Mouse (Mus musculus) liver, embryonic 14.5 days (tissue): ENCODE measurements around the gene Pars2. TPM values are rescaled to one million over a fixed set of nuclear protein-coding genes. Genes with fewer than 3 reads are reported as not detected.

Experiments
- ATAC-seq: fragments of 200-750 bp; cut with Nextera tagmentation; 2 replicates; pipeline ENCODE4 v1.8.0; 2017; ENCODE audit warnings: moderate number of reproducible peaks, mild to moderate bottlenecking, moderate library complexity; ENCODE audit not compliant: insufficient read depth
- DNase-seq, 3 experiments: peaks; one replicate each; pipeline ENCODE4 v3.0.0-alpha.2; 2012 to 2013; ENCODE audit warnings: low read depth in 3 of 3, low spot score in 3 of 3
- H3K27ac ChIP-seq: fragments of 300-500 bp; sonication (generic); 2 replicates; pipeline ENCODE4 v1.5.1; 2014; ENCODE audit warnings: moderate library complexity, mild to moderate bottlenecking, control low read depth, inconsistent platforms
- H3K27me3 ChIP-seq: fragments of 300-500 bp; sonication (generic); 2 replicates; pipeline ENCODE4 v1.6.1; 2014; ENCODE audit warnings: mild to moderate bottlenecking, low read length, moderate library complexity; ENCODE audit not compliant: control insufficient read depth, insufficient read depth
- H3K36me3 ChIP-seq: fragments of 300-500 bp; sonication (generic); replicated peaks from 2 replicates; pipeline ENCODE4 v1.6.1; 2014; ENCODE audit warnings: low read depth; ENCODE audit not compliant: control insufficient read depth, insufficient read depth
- H3K4me1 ChIP-seq, 2 experiments: fragments of 200-500 bp in 1 of 2; fragments of 300-500 bp in 1 of 2; sonication (generic) in 1 of 2; replicated peaks; 2 replicates each; pipeline ENCODE4 v1.6.1; 2012 to 2014; ENCODE audit warnings: antibody characterized with exemption in 1 of 2, inconsistent platforms in 1 of 2, low read length in 1 of 2; ENCODE audit not compliant: control insufficient read depth in 2 of 2, insufficient read depth in 2 of 2
- H3K4me2 ChIP-seq: fragments of 300-500 bp; sonication (generic); 2 replicates; pipeline ENCODE4 v1.6.1; 2014; ENCODE audit warnings: low read depth, mild to moderate bottlenecking, control low read depth, moderate library complexity
- H3K4me3 ChIP-seq, 2 experiments: fragments of 200-500 bp in 1 of 2; fragments of 300-500 bp in 1 of 2; sonication (generic) in 1 of 2; 2 replicates each; pipeline ENCODE4 v1.5.1; 2012 to 2014; ENCODE audit warnings: low read depth in 2 of 2, low read length in 2 of 2, mild to moderate bottlenecking in 2 of 2, control low read depth in 1 of 2, inconsistent platforms in 1 of 2, moderate library complexity in 1 of 2; ENCODE audit not compliant: insufficient read depth in 1 of 2
- H3K9ac ChIP-seq: fragments of 300-500 bp; sonication (generic); replicated peaks from 2 replicates; pipeline ENCODE4 v1.6.1; 2014; ENCODE audit warnings: mild to moderate bottlenecking, control low read depth, moderate library complexity
- H3K9me3 ChIP-seq: fragments of 300-500 bp; sonication (generic); 2 replicates; pipeline ENCODE4 v1.6.1; 2016; ENCODE audit warnings: low read length, mixed read lengths; ENCODE audit not compliant: control insufficient read depth
- CTCF ChIP-seq: IDR thresholded peaks from 2 replicates; pipeline ENCODE4 v1.5.1; 2016; ENCODE audit warnings: antibody characterized with exemption, low read depth, control low read depth
- EP300 ChIP-seq: IDR thresholded peaks from 2 replicates; pipeline ENCODE4 v1.6.1; 2016; ENCODE audit warnings: antibody characterized with exemption, low read depth
- WGBS: fragments of 180-500 bp; shearing (Covaris S2); extraction: QIAGEN DNeasy Blood & Tissue Kit; methylation state at CpG from one replicate; pipeline ENCODE4 v1.1.7; 2014; ENCODE audit not compliant: insufficient replicate concordance; 5-methylcytosine and 5-hydroxymethylcytosine counted together
- polyA plus RNA-seq, 2 experiments: library from polyadenylated mRNA; depleted of rRNA in 1 of 2; stranded (reverse) in 1 of 2; unstranded in 1 of 2; fragments of >200 nt; fragmentation: Nextera tagmentation in 1 of 2; extraction: Ambion mirVana in 1 of 2; gene quantifications; 2 replicates each; pipeline versions ENCODE4 v1.2.1 to v1.2.3; 2012 to 2014

The Pars2 gene
- polyA plus RNA-seq, 2 experiments: 3.9 to 4.3 TPM

DNA sequence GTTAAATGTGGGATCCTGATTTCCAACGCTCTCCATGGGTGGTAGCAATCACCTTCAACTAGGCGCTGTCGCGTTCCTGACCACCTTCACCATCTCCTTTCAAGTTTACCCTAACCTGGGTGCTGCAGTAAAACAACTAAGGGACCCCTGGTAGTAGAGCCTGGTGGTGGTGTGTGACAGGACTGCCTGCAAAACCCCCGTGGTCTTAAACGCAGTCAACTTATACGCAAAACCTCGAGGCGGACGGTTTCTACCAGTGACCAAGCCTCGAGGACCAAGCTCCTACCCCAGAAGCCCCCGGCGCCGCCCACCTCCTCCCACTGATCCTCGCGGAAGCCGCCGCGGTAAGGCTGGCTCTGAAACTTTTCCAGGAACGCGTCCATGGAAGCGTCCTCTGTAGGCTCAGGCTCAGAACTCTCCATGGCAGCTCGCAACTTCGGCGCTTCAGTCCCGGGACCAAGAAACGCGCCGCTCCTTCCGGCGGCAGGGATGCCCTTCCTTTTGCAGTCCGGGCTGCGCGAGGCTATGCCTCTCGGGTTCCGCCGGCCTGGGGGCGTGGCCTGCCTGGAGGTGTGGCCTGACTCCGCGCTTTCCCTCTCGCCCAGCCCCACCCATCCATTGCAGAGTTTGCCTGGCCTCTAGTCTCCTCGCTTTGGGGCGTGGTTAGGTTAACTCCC is 27.7 kb downstream of the Pars2 start, which contains the start of gene Ttc4:
TSS of gene Ttc4 (minus strand) at position 503 of the 677 bp plus-strand sequence.
- peaks cover 20% of the 10 kb centered on the region for H3K36me3 ChIP-seq
- H3K27ac ChIP-seq: peak within 1 kb of the TSS; percentile 41
- no peaks in the 10 kb centered on the region for H3K9me3 ChIP-seq
- peak within 1 kb of the TSS; percentile 84 for H3K9ac ChIP-seq
- ATAC-seq: peak; percentile 100
- peak within 1 kb of the TSS; percentile 75 for H3K4me2 ChIP-seq
- H3K27me3 ChIP-seq: no peaks in the 10 kb centered on the region
- DNase-seq: peak; percentile 94 to 95 (median 95)
- under 1% methylated on average over 43 of the region's 43 CpGs for WGBS
- peaks cover 13 to 16% of the 10 kb centered on the region in 2 experiments for H3K4me1 ChIP-seq
- peak within 1 kb of the TSS; percentile 77 to 90 for H3K4me3 ChIP-seq
- TF ChIP-seq CTCF (0 out of 2 replicates have a peak, but pooled peaks have one; percentile 27), EP300 (no peak)

DNA sequence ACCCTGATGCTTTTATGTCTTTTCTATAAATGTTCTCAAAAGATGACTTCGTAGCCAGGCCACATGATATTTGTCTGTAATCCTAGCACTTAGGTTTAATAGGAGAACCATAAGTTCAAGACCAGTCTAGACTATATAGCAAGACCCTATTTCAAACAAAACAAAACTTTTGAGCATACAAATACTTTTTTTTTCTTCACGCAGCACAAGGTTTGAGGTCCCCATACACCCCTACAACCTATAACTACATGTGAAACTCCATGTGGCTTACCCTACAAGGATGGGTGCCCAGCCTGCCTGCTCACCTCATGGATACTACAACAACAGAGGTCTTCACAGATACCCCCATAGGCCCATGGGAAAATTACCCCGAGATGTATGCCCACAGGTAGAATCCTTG is 28.3 kb downstream of the Pars2 start:
- Histone ChIP-seq H3K4me3 (no peak overlapping the region), H3K9ac (no peak overlapping the region), H3K27ac (peak overlapping the region; percentile 41), H3K9me3 (no peaks in the 10 kb centered on the region), H3K4me1 (peaks cover 13 to 16% of the 10 kb centered on the region in 2 experiments), H3K36me3 (peaks cover 16% of the 10 kb centered on the region), H3K4me2 (peak overlapping the region; percentile 51), H3K27me3 (no peaks in the 10 kb centered on the region)
- DNase-seq (no peak), ATAC-seq (peak; percentile 26; the same call in 1 of the 2 replicates)
- 35% methylated on average over 3 of the region's 3 CpGs for WGBS
- no peak for TF ChIP-seq CTCF
- no peak for TF ChIP-seq EP300

DNA sequence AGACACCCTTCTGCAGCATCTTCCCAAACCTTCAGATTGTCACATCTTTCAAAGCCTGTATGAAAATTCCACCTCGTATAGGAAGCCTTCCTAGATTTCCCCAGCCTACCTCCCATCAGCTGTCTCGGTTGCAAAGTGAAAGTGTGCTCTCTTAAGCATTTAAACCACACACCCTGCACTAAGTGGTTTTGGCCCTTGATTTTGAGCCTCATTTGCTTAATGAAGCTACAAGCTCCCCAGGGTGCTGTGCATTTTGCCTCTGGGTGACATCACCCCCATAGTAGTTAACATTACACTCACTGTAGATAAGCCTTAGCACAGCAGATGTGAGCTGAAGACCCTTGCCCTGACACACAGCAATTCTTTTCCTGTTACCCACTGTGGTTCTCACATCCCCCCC is 30.1 kb downstream of the Pars2 start:
- H3K27ac ChIP-seq: no peak overlapping the region
- H3K9ac ChIP-seq: no peak overlapping the region
- no peak overlapping the region for H3K4me2 ChIP-seq
- no peak for TF ChIP-seq CTCF
- TF ChIP-seq EP300: no peak
- no peak overlapping the region for H3K4me3 ChIP-seq
- WGBS: 33% methylated on average over 2 of the region's 2 CpGs
- DNase-seq: no peak
- H3K27me3 ChIP-seq: no peaks in the 10 kb centered on the region
- peaks cover 13 to 16% of the 10 kb centered on the region in 2 experiments for H3K4me1 ChIP-seq
- H3K36me3 ChIP-seq: peaks cover 6% of the 10 kb centered on the region; the same call in 1 of the 2 replicates
- no peaks in the 10 kb centered on the region for H3K9me3 ChIP-seq
- ATAC-seq: no peak

DNA sequence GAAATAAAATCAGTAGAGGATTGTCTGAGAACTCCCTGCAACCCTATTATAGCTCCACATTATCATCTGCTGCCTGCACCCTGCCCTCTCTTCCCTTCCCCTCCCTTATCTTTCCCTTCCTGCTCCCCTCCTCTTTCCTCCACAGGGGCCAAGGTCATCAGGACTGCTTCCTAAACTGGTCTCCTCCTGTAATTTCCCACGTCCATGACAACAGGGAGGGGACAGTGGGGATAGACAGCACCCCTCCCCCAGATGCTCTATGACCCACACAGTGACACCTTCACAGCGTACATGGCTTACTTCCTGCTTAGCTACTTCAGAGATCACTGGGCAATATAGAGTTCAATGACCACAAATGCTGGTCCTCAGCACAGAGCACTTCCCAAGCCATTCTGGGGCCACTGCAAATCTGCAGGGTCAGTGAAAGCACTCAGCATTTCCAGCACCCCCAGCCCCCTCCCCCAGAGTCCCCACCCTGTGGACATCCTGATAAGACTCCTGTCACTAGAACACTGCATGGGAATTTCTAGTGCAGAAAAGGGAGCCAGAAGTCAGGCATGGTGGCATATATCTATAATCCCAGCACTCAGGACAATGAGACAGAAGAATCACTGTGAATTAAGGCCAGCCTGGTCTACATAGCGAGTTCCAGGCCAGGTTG is 37.9 kb downstream of the Pars2 start:
- peaks cover 0 to 9% of the 10 kb centered on the region in 2 experiments; a peak in 2 of 4 replicates for H3K4me1 ChIP-seq
- DNase-seq: no peak
- H3K4me3 ChIP-seq: no peak overlapping the region
- ATAC-seq: peak; percentile 68
- H3K36me3 ChIP-seq: no peaks in the 10 kb centered on the region
- no peak overlapping the region for H3K27ac ChIP-seq
- no peak for TF ChIP-seq CTCF
- TF ChIP-seq EP300: no peak
- 25% methylated on average over 3 of the region's 3 CpGs for WGBS
- H3K9ac ChIP-seq: no peak overlapping the region
- H3K4me2 ChIP-seq: no peak overlapping the region
- H3K9me3 ChIP-seq: no peaks in the 10 kb centered on the region
- H3K27me3 ChIP-seq: no peaks in the 10 kb centered on the region

DNA sequence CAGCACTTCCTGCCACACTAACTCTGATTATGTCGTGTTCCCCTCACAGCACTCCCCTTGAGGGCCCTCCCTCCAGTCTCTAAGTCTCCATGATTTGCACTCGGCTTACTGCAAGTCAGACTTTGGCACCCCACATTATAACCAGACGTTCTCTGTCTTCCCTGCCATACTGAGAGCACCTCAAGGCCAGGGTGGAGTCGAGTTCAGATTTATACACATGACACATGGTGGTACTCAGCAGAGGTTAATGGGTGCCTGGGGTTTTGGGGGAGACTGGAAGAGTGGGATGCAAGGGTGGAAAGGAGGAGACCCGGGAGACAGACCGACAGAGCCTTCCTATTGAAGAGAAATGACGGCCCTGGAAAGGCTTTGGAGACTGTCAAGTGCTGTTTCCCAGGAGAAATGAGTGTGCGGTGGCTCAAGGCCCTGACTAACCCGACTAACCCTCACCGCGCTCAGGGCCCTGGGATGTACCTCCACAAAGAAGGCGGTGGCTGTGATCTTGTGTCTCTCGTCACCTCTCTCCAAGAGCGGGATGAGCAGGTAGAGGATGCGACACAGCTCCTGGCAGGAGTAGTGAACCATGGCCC is 43.1 kb downstream of the Pars2 start:
- Histone ChIP-seq H3K36me3 (no peaks in the 10 kb centered on the region), H3K9ac (no peak overlapping the region), H3K27ac (no peak overlapping the region), H3K4me3 (no peak overlapping the region), H3K27me3 (no peaks in the 10 kb centered on the region), H3K4me2 (no peak overlapping the region), H3K4me1 (no peaks in the 10 kb centered on the region), H3K9me3 (no peaks in the 10 kb centered on the region)
- ATAC-seq (no peak), DNase-seq (no peak)
- 72% methylated on average over 15 of the region's 15 CpGs for WGBS
- TF ChIP-seq CTCF (no peak), EP300 (no peak)
